Mouse (Mus musculus) cerebellum, adult 8-10 months (tissue): Measurements from ENCODE around the gene Dio1.

ENCODE experiments used
- DNase-seq: peaks from one replicate; pipeline ENCODE4 v3.0.0; 2022

The Dio1 gene

GRCm38 (mm10) chr4:107243365-107244333, 63.3 kb downstream of the Dio1 start:
- DNase-seq: no peak
